Mouse (Mus musculus) hematopoietic stem cell, adult 5-6 weeks (primary cell): ENCODE data around the gene Nupl1. TPM values are rescaled to one million over a fixed set of nuclear protein-coding genes. Genes with fewer than 3 reads are reported as not detected.

Experiments used
- ATAC-seq, 2 experiments: fragments of 125-278 bp in 1 of 2; replicated peaks in 1 of 2; 2 replicates each; pipeline ENCODE4 v1.8.0; 2016 to 2017; ENCODE audit warnings: inconsistent platforms in 2 of 2, mild to moderate bottlenecking in 2 of 2, moderate number of reproducible peaks in 2 of 2, low read depth in 1 of 2, moderate TSS enrichment in 1 of 2; ENCODE audit not compliant: low FRiP score in 2 of 2, poor library complexity in 2 of 2, severe bottlenecking in 2 of 2, insufficient read depth in 1 of 2, low TSS enrichment in 1 of 2
- total RNA-seq: library from RNA; stranded (forward); fragments of 172-1452, 232-1000 nt; gene quantifications from 2 replicates; pipeline ENCODE4 v1.2.3, GENCODE M21; 2017

The Nupl1 gene
- total RNA-seq, 1 experiment from 2014 or later, result not detected

- peak; percentile 56 to 63; a peak in 3 of 4 replicates for ATAC-seq
Measured at GRCm38 (mm10) chr14:60177614-60178570, 73.3 kb downstream of the Nupl1 start.

GRCm38 (mm10) chr14:60176891-60177613 lies 74.2 kb downstream of the Nupl1 start:
- ATAC-seq, result peak; percentile 19 to 26; a peak in 1 of 4 replicates

GRCm38 (mm10) chr14:60176469-60176890 lies 74.8 kb downstream of the Nupl1 start:
- peak; percentile 37 to 57; a peak in 2 of 4 replicates for ATAC-seq

GRCm38 (mm10) chr14:60172286-60173055 lies 78.8 kb downstream of the Nupl1 start:
- ATAC-seq, result no peak

GRCm38 (mm10) chr14:60170845-60171610 lies 80.2 kb downstream of the Nupl1 start:
- ATAC-seq, result no peak

- no peak for ATAC-seq
Measured at GRCm38 (mm10) chr14:60163367-60163766, 87.9 kb downstream of the Nupl1 start.

GRCm38 (mm10) chr14:60152373-60152772 lies 98.9 kb downstream of the Nupl1 start:
- no peak for ATAC-seq

GRCm38 (mm10) chr14:60148893-60149292 lies 102.3 kb downstream of the Nupl1 start:
- ATAC-seq, result no peak

GRCm38 (mm10) chr14:60143234-60143633 lies 108.0 kb downstream of the Nupl1 start:
- no peak for ATAC-seq

- no peak; a peak in 1 of 4 replicates for ATAC-seq
Measured at GRCm38 (mm10) chr14:60138339-60138738, 112.9 kb downstream of the Nupl1 start.

GRCm38 (mm10) chr14:60137812-60138211 lies 113.4 kb downstream of the Nupl1 start:
- no peak for ATAC-seq

GRCm38 (mm10) chr14:60135801-60136200 lies 115.4 kb downstream of the Nupl1 start:
- ATAC-seq, result no peak

GRCm38 (mm10) chr14:60134720-60135119 lies 116.5 kb downstream of the Nupl1 start:
- ATAC-seq, result no peak
